Mouse (Mus musculus) MEL (cell line): ENCODE measurements around the gene Dnph1.

Experiments used
- CTCF ChIP-seq, 3 experiments: IDR thresholded peaks in 2 of 3; conservative IDR thresholded peaks in 1 of 3; 2 replicates each; pipeline ENCODE4 v1.5.1; 2011 to 2012; ENCODE audit warnings: low read length in 3 of 3, low read depth in 2 of 3, mild to moderate bottlenecking in 2 of 3, improper control_type of control experiment in 1 of 3, inconsistent platforms in 1 of 3, mixed read lengths in 1 of 3, moderate library complexity in 1 of 3; ENCODE audit not compliant: control insufficient read depth in 1 of 3, insufficient read depth in 1 of 3, poor library complexity in 1 of 3, severe bottlenecking in 1 of 3
- GATA1 ChIP-seq: IDR thresholded peaks from 2 replicates; pipeline ENCODE4 v1.6.1; 2011; ENCODE audit warnings: low read depth, low read length, improper control_type of control experiment
- POLR2A ChIP-seq, 2 experiments: IDR thresholded peaks; 2 replicates each; pipeline ENCODE4 v1.6.1; 2011 to 2012; ENCODE audit warnings: low read length in 2 of 2, mild to moderate bottlenecking in 2 of 2, control low read depth in 1 of 2, improper control_type of control experiment in 1 of 2, low read depth in 1 of 2, moderate library complexity in 1 of 2; ENCODE audit not compliant: control insufficient read depth in 1 of 2, insufficient read depth in 1 of 2, poor library complexity in 1 of 2
- SIN3A ChIP-seq: IDR thresholded peaks from 2 replicates; pipeline ENCODE4 v1.6.1; 2012; ENCODE audit warnings: low read length, improper control_type of control experiment, inconsistent platforms
- USF1 ChIP-seq: IDR thresholded peaks from 2 replicates; pipeline ENCODE4 v1.6.1; 2014; ENCODE audit warnings: low read depth, mild to moderate bottlenecking, inconsistent platforms, low read length, improper control_type of control experiment, moderate library complexity

- no peak for TF ChIP-seq GATA1
- no peak for TF ChIP-seq CTCF (IDR thresholded peaks at IDR 0.05 in 2 of 3, conservative IDR thresholded peaks at IDR 0.05 in 1 of 3; ENCODE audit: control insufficient read depth in 1 of 3, insufficient read depth in 1 of 3, low read depth in 2 of 3, low read length in 3 of 3, poor library complexity in 1 of 3, severe bottlenecking in 1 of 3)
- no peak for TF ChIP-seq USF1
- no peak for TF ChIP-seq SIN3A
- no peak for TF ChIP-seq POLR2A (IDR thresholded peaks at IDR 0.05; ENCODE audit: control insufficient read depth in 1 of 2, insufficient read depth in 1 of 2, low read depth in 1 of 2, low read length in 2 of 2, poor library complexity in 1 of 2)
Measured at GRCm38 (mm10) chr17:46497956-46498355, 1.4 kb downstream of the Dnph1 start.
